Mouse (Mus musculus) adrenal gland, adult (tissue): Measurements from ENCODE around the gene Cacna2d3.
A peak's percentile ranks its signal among the peaks of the same experiment; 100 is the strongest.

Source experiments
- DNase-seq, 2 experiments: peaks; one replicate each; pipeline ENCODE4 v3.0.0; 2022 to 2023; ENCODE audit warnings: low spot score in 1 of 2; ENCODE audit not compliant: inconsistent age in 2 of 2

Gene Cacna2d3

GRCm38 (mm10) chr14:29645421-29645820 lies 76.2 kb downstream of the Cacna2d3 start:
- no peak for DNase-seq

- no peak for DNase-seq
These were observed 78.4 kb downstream of the Cacna2d3 start for GRCm38 (mm10) chr14:29643217-29643616.

- no peak for DNase-seq
These were observed 82.4 kb downstream of the Cacna2d3 start for GRCm38 (mm10) chr14:29639266-29639665.

GRCm38 (mm10) chr14:29628213-29628612 lies 93.5 kb downstream of the Cacna2d3 start:
- peak in 1 of 2 experiments; percentile 23 for DNase-seq

- DNase-seq = no peak
These were observed 109.2 kb downstream of the Cacna2d3 start for GRCm38 (mm10) chr14:29612436-29612835.

GRCm38 (mm10) chr14:29608761-29609160 lies 112.9 kb downstream of the Cacna2d3 start:
- DNase-seq = no peak

GRCm38 (mm10) chr14:29599428-29599827 lies 122.2 kb downstream of the Cacna2d3 start:
- no peak for DNase-seq

GRCm38 (mm10) chr14:29592896-29593295 lies 128.8 kb downstream of the Cacna2d3 start:
- peak; percentile 7 to 52 for DNase-seq

- DNase-seq = no peak
These were observed 132.0 kb downstream of the Cacna2d3 start for GRCm38 (mm10) chr14:29589628-29590027.

- DNase-seq = no peak
These were observed 139.7 kb downstream of the Cacna2d3 start for GRCm38 (mm10) chr14:29581961-29582360.

GRCm38 (mm10) chr14:29577786-29578185 lies 143.9 kb downstream of the Cacna2d3 start:
- no peak for DNase-seq

- DNase-seq = no peak
These were observed 146.1 kb downstream of the Cacna2d3 start for GRCm38 (mm10) chr14:29575551-29575950.

- no peak for DNase-seq
These were observed 159.0 kb downstream of the Cacna2d3 start for GRCm38 (mm10) chr14:29562704-29563103.

- no peak for DNase-seq
These were observed 160.4 kb downstream of the Cacna2d3 start for GRCm38 (mm10) chr14:29561122-29561834.

GRCm38 (mm10) chr14:29558440-29558839 lies 163.2 kb downstream of the Cacna2d3 start:
- DNase-seq = no peak

- no peak for DNase-seq
These were observed 165.5 kb downstream of the Cacna2d3 start for GRCm38 (mm10) chr14:29556152-29556551.

- DNase-seq = no peak
These were observed 169.2 kb downstream of the Cacna2d3 start for GRCm38 (mm10) chr14:29552471-29552870.

GRCm38 (mm10) chr14:29548646-29549045 lies 173.0 kb downstream of the Cacna2d3 start:
- no peak for DNase-seq

GRCm38 (mm10) chr14:29530516-29530915 lies 191.1 kb downstream of the Cacna2d3 start:
- peak in 1 of 2 experiments; percentile 41 for DNase-seq

GRCm38 (mm10) chr14:29528696-29529095 lies 193.0 kb downstream of the Cacna2d3 start:
- no peak for DNase-seq

GRCm38 (mm10) chr14:29519751-29520669 lies 201.7 kb downstream of the Cacna2d3 start:
- DNase-seq = no peak

- no peak for DNase-seq
These were observed 219.0 kb downstream of the Cacna2d3 start for GRCm38 (mm10) chr14:29502667-29503066.
